Mouse (Mus musculus) kidney, postnatal 0 days (tissue): Measurements from ENCODE around the gene Bpifa1. TPM values are rescaled to one million over a fixed set of nuclear protein-coding genes. Genes with fewer than 3 reads are reported as not detected.
"Not testable (repeated sequence)": the region's sequence is repeated elsewhere in the genome, so short reads cannot be mapped to it uniquely, and the experiment has no call there.

Experiments
- ATAC-seq: fragments of 200-750 bp; cut with Nextera tagmentation; replicated peaks from 2 replicates; pipeline ENCODE4 v1.8.0; 2017; ENCODE audit warnings: low read depth, moderate number of reproducible peaks, moderate TSS enrichment, moderate library complexity; ENCODE audit not compliant: low FRiP score
- DNase-seq: peaks from one replicate; pipeline ENCODE4 v3.0.0-alpha.2; 2016; ENCODE audit warnings: low spot score
- H3K27ac ChIP-seq: fragments of 300-500 bp; sonication (generic); 2 replicates; pipeline ENCODE4 v1.5.1; 2014; ENCODE audit warnings: mild to moderate bottlenecking
- H3K27me3 ChIP-seq: fragments of 300-500 bp; sonication (generic); 2 replicates; pipeline ENCODE4 v1.6.1; 2014; ENCODE audit warnings: low read length, mixed read lengths; ENCODE audit not compliant: insufficient read depth
- H3K36me3 ChIP-seq: fragments of 300-500 bp; sonication (generic); 2 replicates; pipeline ENCODE4 v1.6.1; 2014; ENCODE audit warnings: low read length, mixed read lengths; ENCODE audit not compliant: insufficient read depth
- H3K4me1 ChIP-seq: fragments of 300-500 bp; sonication (generic); replicated peaks from 2 replicates; pipeline ENCODE4 v1.6.1; 2014; ENCODE audit warnings: antibody characterized with exemption, low read length, mixed read lengths; ENCODE audit not compliant: insufficient read depth
- H3K4me2 ChIP-seq: fragments of 300-500 bp; sonication (generic); 2 replicates; pipeline ENCODE4 v1.6.1; 2014; ENCODE audit warnings: mild to moderate bottlenecking, low read length, moderate library complexity, mixed read lengths
- H3K4me3 ChIP-seq: fragments of 300-500 bp; sonication (generic); replicated peaks from 2 replicates; pipeline ENCODE4 v1.5.1; 2014; ENCODE audit warnings: low read depth, low read length
- H3K9ac ChIP-seq: fragments of 300-500 bp; sonication (generic); 2 replicates; pipeline ENCODE4 v1.6.1; 2014; ENCODE audit warnings: low read depth, low read length
- H3K9me3 ChIP-seq: fragments of 300-500 bp; sonication (generic); replicated peaks from 2 replicates; pipeline ENCODE4 v1.6.1; 2016; ENCODE audit warnings: low read length, inconsistent platforms, mixed read lengths
- CTCF ChIP-seq: IDR thresholded peaks from 2 replicates; pipeline ENCODE4 v1.5.1; 2016; ENCODE audit warnings: antibody characterized with exemption, low read depth, mild to moderate bottlenecking, moderate library complexity
- WGBS: fragments of 180-500 bp; shearing (Covaris S2); extraction: QIAGEN DNeasy Blood & Tissue Kit; methylation state at CpG from one replicate; pipeline ENCODE4 v1.1.7; 2014; 5-methylcytosine and 5-hydroxymethylcytosine counted together
- polyA plus RNA-seq: library from polyadenylated mRNA; unstranded; fragments of >200 nt; fragmentation: Nextera tagmentation; extraction: Ambion mirVana; gene quantifications from 2 replicates; pipeline ENCODE4 v1.2.1, GENCODE M21; 2015

Gene Bpifa1
- polyA plus RNA-seq, 1 experiment from 2014 or later = not detected

GRCm38 (mm10) chr2:154162307-154162706, 19.6 kb downstream of the Bpifa1 start, which contains the start of gene Bpifa5:
Gene Bpifa5 (plus strand): TSS chr2:154162607.
- no peak within 1 kb of the TSS for H3K9ac ChIP-seq
- H3K9me3 ChIP-seq = no peaks in the 10 kb centered on the region
- H3K4me1 ChIP-seq = no peaks in the 10 kb centered on the region
- 77% methylated on average over 8 of the region's 8 CpGs for WGBS
- no peaks in the 10 kb centered on the region for H3K36me3 ChIP-seq
- no peak within 1 kb of the TSS for H3K4me3 ChIP-seq
- ATAC-seq = no peak
- no peak for DNase-seq
- H3K4me2 ChIP-seq = no peak within 1 kb of the TSS
- H3K27me3 ChIP-seq = no peaks in the 10 kb centered on the region
- no peak for TF ChIP-seq CTCF
- H3K27ac ChIP-seq = no peak within 1 kb of the TSS

GRCm38 (mm10) chr2:154163306-154163705, 20.6 kb downstream of the Bpifa1 start:
- Histone ChIP-seq H3K4me3 (no peak overlapping the region), H3K27ac (no peak overlapping the region), H3K9ac (no peak overlapping the region), H3K36me3 (no peaks in the 10 kb centered on the region), H3K4me2 (no peak overlapping the region), H3K9me3 (no peaks in the 10 kb centered on the region), H3K27me3 (no peaks in the 10 kb centered on the region), H3K4me1 (no peaks in the 10 kb centered on the region)
- no peak for TF ChIP-seq CTCF
- no peak for ATAC-seq
- 88% methylated on average over 5 of the region's 5 CpGs for WGBS
- no peak for DNase-seq

GRCm38 (mm10) chr2:154169172-154169571, 26.5 kb downstream of the Bpifa1 start:
- Histone ChIP-seq H3K27me3 (no peaks in the 10 kb centered on the region), H3K4me2 (no peak overlapping the region), H3K36me3 (no peaks in the 10 kb centered on the region), H3K4me1 (no peaks in the 10 kb centered on the region), H3K9me3 (no peaks in the 10 kb centered on the region), H3K9ac (no peak overlapping the region), H3K27ac (no peak overlapping the region), H3K4me3 (no peak overlapping the region)
- WGBS = 43% methylated on average over 3 of the region's 3 CpGs
- peak; percentile 27 for DNase-seq
- TF ChIP-seq CTCF = no peak
- no peak for ATAC-seq

GRCm38 (mm10) chr2:154171621-154172020, 28.9 kb downstream of the Bpifa1 start:
- Histone ChIP-seq H3K4me3 (no peak overlapping the region), H3K27me3 (no peaks in the 10 kb centered on the region), H3K4me1 (no peaks in the 10 kb centered on the region), H3K9me3 (no peaks in the 10 kb centered on the region), H3K36me3 (no peaks in the 10 kb centered on the region), H3K9ac (no peak overlapping the region), H3K27ac (no peak overlapping the region), H3K4me2 (no peak overlapping the region)
- TF ChIP-seq CTCF = no peak
- WGBS = 75% methylated on average over 6 of the region's 6 CpGs
- no peak for ATAC-seq
- no peak for DNase-seq

GRCm38 (mm10) chr2:154173313-154173712, 30.6 kb downstream of the Bpifa1 start:
- peak; percentile 66 for DNase-seq
- Histone ChIP-seq H3K4me3 (no peak overlapping the region), H3K27me3 (no peaks in the 10 kb centered on the region), H3K36me3 (no peaks in the 10 kb centered on the region), H3K9me3 (no peaks in the 10 kb centered on the region), H3K4me1 (no peaks in the 10 kb centered on the region), H3K27ac (no peak overlapping the region), H3K9ac (no peak overlapping the region), H3K4me2 (no peak overlapping the region)
- peak; percentile 86 for TF ChIP-seq CTCF
- no peak for ATAC-seq
- WGBS = 46% methylated on average over 1 of the region's 1 CpGs

GRCm38 (mm10) chr2:154181900-154182299, 39.2 kb downstream of the Bpifa1 start:
- not testable (repeated sequence) for H3K4me1 ChIP-seq, ATAC-seq

GRCm38 (mm10) chr2:154183061-154183460, 40.4 kb downstream of the Bpifa1 start:
- WGBS = 67% methylated on average over 4 of the region's 4 CpGs
- H3K36me3 ChIP-seq, DNase-seq, H3K4me3 ChIP-seq, H3K27me3 ChIP-seq, H3K4me1 ChIP-seq, H3K4me2 ChIP-seq, H3K27ac ChIP-seq, H3K9ac ChIP-seq, H3K9me3 ChIP-seq, ATAC-seq: not testable (repeated sequence)

More at GRCm38 (mm10) chr2:154181900-154182299, 39.2 kb downstream of the Bpifa1 start:
- H3K27ac ChIP-seq, H3K9me3 ChIP-seq, H3K4me3 ChIP-seq, DNase-seq, H3K9ac ChIP-seq, H3K4me2 ChIP-seq, H3K27me3 ChIP-seq, H3K36me3 ChIP-seq: not testable (repeated sequence)
- WGBS = 78% methylated on average over 7 of the region's 7 CpGs
